Mouse (Mus musculus) liver, embryonic 16.5 days (tissue): ENCODE results near the gene Bdkrb2. TPM values are rescaled to one million over a fixed set of nuclear protein-coding genes. Genes with fewer than 3 reads are reported as not detected.
A peak's percentile ranks its signal among the peaks of the same experiment; 100 is the strongest.

Source experiments
- ATAC-seq: fragments of 200-750 bp; cut with Nextera tagmentation; 2 replicates; pipeline ENCODE4 v1.8.0; 2017; ENCODE audit warnings: low read depth, mild to moderate bottlenecking, moderate number of reproducible peaks, moderate library complexity
- H3K27ac ChIP-seq: fragments of 300-500 bp; sonication (generic); 2 replicates; pipeline ENCODE4 v1.5.1; 2014; ENCODE audit warnings: mild to moderate bottlenecking, low read length
- H3K27me3 ChIP-seq: fragments of 300-500 bp; sonication (generic); 2 replicates; pipeline ENCODE4 v1.6.1; 2014; ENCODE audit warnings: low read depth, low read length, mixed read lengths; ENCODE audit not compliant: control insufficient read depth, insufficient read depth
- H3K36me3 ChIP-seq: fragments of 300-500 bp; sonication (generic); 2 replicates; pipeline ENCODE4 v1.6.1; 2014; ENCODE audit warnings: mild to moderate bottlenecking; ENCODE audit not compliant: control insufficient read depth, insufficient read depth
- H3K4me1 ChIP-seq: fragments of 300-500 bp; sonication (generic); 2 replicates; pipeline ENCODE4 v1.6.1; 2014; ENCODE audit warnings: low read depth, low read length, mixed read lengths; ENCODE audit not compliant: control insufficient read depth
- H3K4me2 ChIP-seq: fragments of 300-500 bp; sonication (generic); 2 replicates; pipeline ENCODE4 v1.6.1; 2014; ENCODE audit warnings: low read depth, low read length, mixed read lengths
- H3K4me3 ChIP-seq: fragments of 300-500 bp; sonication (generic); 2 replicates; pipeline ENCODE4 v1.5.1; 2014; ENCODE audit warnings: low read depth, mild to moderate bottlenecking, low read length
- H3K9ac ChIP-seq: fragments of 300-500 bp; sonication (generic); 2 replicates; pipeline ENCODE4 v1.6.1; 2014; ENCODE audit warnings: low read depth, low read length
- H3K9me3 ChIP-seq: fragments of 300-500 bp; sonication (generic); replicated peaks from 2 replicates; pipeline ENCODE4 v1.6.1; 2016; ENCODE audit warnings: low read length; ENCODE audit not compliant: control insufficient read depth
- WGBS: fragments of 180-500 bp; shearing (Covaris S2); extraction: QIAGEN DNeasy Blood & Tissue Kit; methylation state at CpG from one replicate; pipeline ENCODE4 v1.1.7; 2014; ENCODE audit not compliant: insufficient replicate concordance; 5-methylcytosine and 5-hydroxymethylcytosine counted together
- polyA plus RNA-seq: library from polyadenylated mRNA; unstranded; fragments of >200 nt; fragmentation: Nextera tagmentation; extraction: Ambion mirVana; gene quantifications from 2 replicates; pipeline ENCODE4 v1.2.1, GENCODE M21; 2015

Gene Bdkrb2
- polyA plus RNA-seq, 1 experiment from 2014 or later, result 0.04 TPM

GRCm38 (mm10) chr12:105571867-105572266, 8.8 kb downstream of the Bdkrb2 start:
- Histone ChIP-seq H3K4me1 (no peaks in the 10 kb centered on the region), H3K4me3 (no peak overlapping the region), H3K27ac (no peak overlapping the region), H3K36me3 (no peaks in the 10 kb centered on the region), H3K27me3 (no peaks in the 10 kb centered on the region), H3K9me3 (no peaks in the 10 kb centered on the region), H3K9ac (no peak overlapping the region), H3K4me2 (no peak overlapping the region)
- WGBS, result 64% methylated on average over 3 of the region's 3 CpGs
- ATAC-seq, result no peak

GRCm38 (mm10) chr12:105572622-105573021, 9.6 kb downstream of the Bdkrb2 start:
- Histone ChIP-seq H3K4me3 (no peak overlapping the region), H3K4me1 (no peaks in the 10 kb centered on the region), H3K27me3 (no peaks in the 10 kb centered on the region), H3K9me3 (no peaks in the 10 kb centered on the region), H3K36me3 (no peaks in the 10 kb centered on the region), H3K4me2 (no peak overlapping the region), H3K27ac (no peak overlapping the region), H3K9ac (no peak overlapping the region)
- ATAC-seq, result no peak
- WGBS, result 49% methylated on average over 2 of the region's 2 CpGs

- WGBS, result 62% methylated on average over 4 of the region's 4 CpGs
- no peak overlapping the region for H3K9ac ChIP-seq
- no peaks in the 10 kb centered on the region for H3K36me3 ChIP-seq
- H3K4me3 ChIP-seq, result no peak overlapping the region
- no peak overlapping the region for H3K27ac ChIP-seq
- H3K9me3 ChIP-seq, result no peaks in the 10 kb centered on the region
- H3K4me1 ChIP-seq, result no peaks in the 10 kb centered on the region
- no peak overlapping the region for H3K4me2 ChIP-seq
- H3K27me3 ChIP-seq, result no peaks in the 10 kb centered on the region
- ATAC-seq, result no peak
These were observed 11.3 kb downstream of the Bdkrb2 start for GRCm38 (mm10) chr12:105574356-105574755.

GRCm38 (mm10) chr12:105580490-105580889, 17.5 kb downstream of the Bdkrb2 start:
- Histone ChIP-seq H3K27ac (no peak overlapping the region), H3K9ac (no peak overlapping the region), H3K4me2 (no peak overlapping the region), H3K9me3 (no peaks in the 10 kb centered on the region), H3K36me3 (no peaks in the 10 kb centered on the region), H3K27me3 (no peaks in the 10 kb centered on the region; the same call in 1 of the 2 replicates), H3K4me3 (no peak overlapping the region), H3K4me1 (no peaks in the 10 kb centered on the region; the same call in 1 of the 2 replicates)
- WGBS, result 67% methylated on average over 17 of the region's 17 CpGs
- no peak for ATAC-seq

GRCm38 (mm10) chr12:105582486-105582885, 19.5 kb downstream of the Bdkrb2 start:
- ATAC-seq, result no peak
- H3K9ac ChIP-seq, result no peak overlapping the region
- WGBS, result 70% methylated on average over 9 of the region's 9 CpGs
- H3K27ac ChIP-seq, result no peak overlapping the region
- no peak overlapping the region for H3K4me3 ChIP-seq
- H3K36me3 ChIP-seq, result no peaks in the 10 kb centered on the region
- no peaks in the 10 kb centered on the region for H3K9me3 ChIP-seq
- no peaks in the 10 kb centered on the region; the same call in 1 of the 2 replicates for H3K4me1 ChIP-seq
- no peaks in the 10 kb centered on the region; the same call in 1 of the 2 replicates for H3K27me3 ChIP-seq
- no peak overlapping the region for H3K4me2 ChIP-seq

- WGBS, result 17% methylated on average over 2 of the region's 2 CpGs
- no peak overlapping the region for H3K4me2 ChIP-seq
- ATAC-seq, result peak; percentile 77
These were observed 20.5 kb downstream of the Bdkrb2 start for GRCm38 (mm10) chr12:105583484-105583883.

GRCm38 (mm10) chr12:105584851-105585250, 21.8 kb downstream of the Bdkrb2 start:
- Histone ChIP-seq H3K27me3 (no peaks in the 10 kb centered on the region; the same call in 1 of the 2 replicates), H3K9me3 (no peaks in the 10 kb centered on the region), H3K36me3 (no peaks in the 10 kb centered on the region), H3K9ac (no peak overlapping the region), H3K4me3 (no peak overlapping the region), H3K27ac (no peak overlapping the region), H3K4me2 (no peak overlapping the region), H3K4me1 (no peaks in the 10 kb centered on the region; the same call in 1 of the 2 replicates)
- ATAC-seq, result no peak
- WGBS, result 10% methylated on average over 12 of the region's 12 CpGs

More at GRCm38 (mm10) chr12:105583484-105583883, 20.5 kb downstream of the Bdkrb2 start:
- no peak overlapping the region for H3K9ac ChIP-seq
- H3K27ac ChIP-seq, result no peak overlapping the region
- no peak overlapping the region for H3K4me3 ChIP-seq
- no peaks in the 10 kb centered on the region; the same call in 1 of the 2 replicates for H3K4me1 ChIP-seq
- H3K36me3 ChIP-seq, result no peaks in the 10 kb centered on the region
- H3K9me3 ChIP-seq, result no peaks in the 10 kb centered on the region
- no peaks in the 10 kb centered on the region; the same call in 1 of the 2 replicates for H3K27me3 ChIP-seq

- Histone ChIP-seq H3K4me1 (no peaks in the 10 kb centered on the region; the same call in 1 of the 2 replicates), H3K9me3 (no peaks in the 10 kb centered on the region), H3K27ac (no peak overlapping the region), H3K36me3 (no peaks in the 10 kb centered on the region), H3K4me3 (no peak overlapping the region), H3K9ac (no peak overlapping the region), H3K4me2 (no peak overlapping the region), H3K27me3 (no peaks in the 10 kb centered on the region; the same call in 1 of the 2 replicates)
- 65% methylated on average over 8 of the region's 8 CpGs for WGBS
- ATAC-seq, result no peak
These were observed 24.5 kb downstream of the Bdkrb2 start for GRCm38 (mm10) chr12:105587526-105587925.

GRCm38 (mm10) chr12:105590786-105591185, 27.8 kb downstream of the Bdkrb2 start:
- Histone ChIP-seq H3K4me2 (no peak overlapping the region), H3K27me3 (no peaks in the 10 kb centered on the region), H3K36me3 (no peaks in the 10 kb centered on the region), H3K9me3 (no peaks in the 10 kb centered on the region), H3K27ac (no peak overlapping the region), H3K4me3 (no peak overlapping the region), H3K4me1 (no peaks in the 10 kb centered on the region), H3K9ac (no peak overlapping the region)
- no peak for ATAC-seq
- WGBS, result 54% methylated on average over 7 of the region's 7 CpGs
